Mouse (Mus musculus) testis, adult 2 months (tissue): Measurements from ENCODE around the gene Tmem44.

Experiments used
- CTCF ChIP-seq: fragments of 200-500 bp; IDR thresholded peaks from 2 replicates; pipeline ENCODE4 v1.5.1; 2012; ENCODE audit warnings: low read depth, mild to moderate bottlenecking, inconsistent platforms, low read length, moderate library complexity; ENCODE audit not compliant: control insufficient read depth, insufficient read depth, insufficient replicate concordance
- POLR2A ChIP-seq: fragments of 200-500 bp; IDR thresholded peaks from 2 replicates; pipeline ENCODE4 v1.6.1; 2012; ENCODE audit warnings: low read depth, mild to moderate bottlenecking, inconsistent platforms, low read length, moderate library complexity; ENCODE audit not compliant: control insufficient read depth

- peak; percentile 85 for TF ChIP-seq CTCF
- no peak for TF ChIP-seq POLR2A
These were observed 11.2 kb downstream of the Tmem44 start for GRCm38 (mm10) chr16:30539433-30539832.
